Mouse (Mus musculus) heart, adult 11 months (tissue): ENCODE data around the gene 1700016H13Rik.
A peak's percentile ranks its signal among the peaks of the same experiment; 100 is the strongest.

Experiments
- DNase-seq: peaks from one replicate; pipeline ENCODE4 v3.0.0; 2022

The 1700016H13Rik gene

GRCm38 (mm10) chr5:103655346-103656118, at the start of gene 1700016H13Rik:
1700016H13Rik (minus strand) TSS chr5:103656010.
- peak; percentile 98 for DNase-seq

DNA sequence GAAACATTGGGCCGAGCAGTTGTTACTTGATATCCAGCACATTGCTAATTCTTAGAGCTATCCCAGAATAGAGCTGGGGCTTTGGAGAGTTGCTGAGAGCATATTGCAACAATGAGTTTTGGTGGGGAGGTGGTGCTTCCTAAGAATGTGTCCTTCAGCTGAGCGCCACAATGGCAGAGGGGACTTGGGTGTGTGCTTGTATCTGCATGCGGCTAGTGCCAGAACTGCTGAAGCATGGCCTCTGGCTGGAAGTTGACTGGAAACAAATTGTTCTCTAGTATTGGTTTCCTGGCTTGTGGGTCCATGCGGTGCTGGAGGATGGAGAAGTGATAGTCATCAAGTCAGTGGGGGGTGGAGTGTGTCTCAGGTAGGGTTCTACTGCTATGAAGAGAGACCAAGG, 49.5 kb upstream of the 1700016H13Rik start:
- DNase-seq, result no peak

- no peak for DNase-seq
Observed at GRCm38 (mm10) chr5:103702527-103702926, 46.7 kb upstream of the 1700016H13Rik start.

DNA sequence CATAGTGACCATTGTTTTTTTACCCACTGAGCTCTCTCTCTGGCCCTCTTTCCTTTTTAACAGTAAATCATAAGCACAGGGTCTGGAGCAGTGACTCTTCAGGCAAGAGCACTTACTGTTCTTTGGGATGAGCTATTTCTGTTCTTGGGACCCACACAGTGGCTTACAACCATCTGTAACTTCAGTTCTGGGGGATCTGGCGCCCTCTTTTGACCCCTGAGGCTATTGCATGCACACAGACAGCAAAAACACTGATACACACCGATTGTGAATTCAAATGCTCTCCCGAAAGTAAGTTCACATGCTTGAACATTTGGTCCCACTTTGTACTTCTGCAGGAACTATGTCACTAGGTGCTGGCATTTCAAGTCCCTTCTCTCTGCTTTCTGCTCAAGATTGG, 45.7 kb upstream of the 1700016H13Rik start:
- no peak for DNase-seq

DNA sequence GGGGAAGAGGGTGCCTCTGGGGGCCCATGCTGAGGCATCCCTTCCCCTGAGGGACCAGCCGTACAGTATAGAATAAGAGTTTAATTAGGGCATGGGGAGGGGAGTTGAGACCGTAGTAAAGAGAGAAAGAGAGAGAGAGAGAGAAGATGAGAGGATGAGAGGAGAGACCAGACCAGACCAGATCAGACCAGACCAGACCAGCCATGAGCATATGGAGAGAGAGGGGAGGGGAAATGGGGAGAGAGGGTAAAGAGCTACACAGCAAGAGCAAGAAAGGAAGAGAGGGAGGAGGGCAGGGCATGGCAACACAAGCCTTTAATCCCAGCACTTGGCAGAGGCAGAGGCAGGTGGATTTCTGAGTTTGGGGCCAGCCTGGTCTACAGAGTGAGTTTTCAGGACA, 44.9 kb upstream of the 1700016H13Rik start:
- DNase-seq, result no peak

DNA sequence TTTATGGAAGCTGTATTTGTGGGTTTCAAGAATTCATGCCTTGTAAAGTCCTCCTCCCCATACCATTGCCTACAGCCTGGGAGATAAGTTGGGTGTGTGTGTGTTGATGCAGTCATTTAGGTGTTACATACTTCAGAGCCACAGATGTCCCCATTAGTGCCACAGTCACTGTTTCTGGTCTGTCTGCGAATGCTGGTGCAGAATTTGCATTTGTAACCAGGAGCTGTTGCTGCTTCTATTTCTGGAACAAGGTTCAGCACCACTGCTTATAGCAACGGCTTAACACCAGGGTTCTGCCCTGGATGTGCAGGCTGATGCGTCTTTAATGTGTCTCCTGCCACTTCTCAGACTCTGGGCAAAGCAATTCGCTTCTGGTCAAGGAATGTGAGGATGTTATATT, 43.7 kb upstream of the 1700016H13Rik start:
- no peak for DNase-seq

- no peak for DNase-seq
Observed at GRCm38 (mm10) chr5:103698577-103698976, 42.8 kb upstream of the 1700016H13Rik start.

GRCm38 (mm10) chr5:103697875-103698491, 42.2 kb upstream of the 1700016H13Rik start:
- DNase-seq, result peak; percentile 87

DNA sequence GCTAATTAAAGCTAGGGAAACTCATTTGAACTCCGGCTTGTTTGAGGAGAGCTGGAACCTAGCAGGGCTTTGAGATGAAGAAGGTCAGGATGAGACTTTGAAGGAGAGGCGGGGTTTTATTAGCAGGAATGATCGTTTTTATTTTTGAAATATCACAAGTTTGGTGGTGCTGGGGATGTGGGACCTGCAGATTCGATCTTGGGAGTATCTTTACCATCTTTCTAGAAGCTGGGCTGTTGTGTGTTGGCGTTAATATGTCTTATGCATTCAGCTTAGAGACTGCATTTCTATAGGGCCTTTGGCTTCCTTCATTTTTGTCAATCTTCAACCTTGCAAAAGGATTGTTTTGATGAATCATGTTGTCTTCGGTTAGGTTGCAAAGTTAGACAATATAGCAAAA, 38.3 kb upstream of the 1700016H13Rik start:
- DNase-seq, result peak; percentile 84

- peak; percentile 95 for DNase-seq
Observed at GRCm38 (mm10) chr5:103693041-103693641, 37.3 kb upstream of the 1700016H13Rik start.

DNA sequence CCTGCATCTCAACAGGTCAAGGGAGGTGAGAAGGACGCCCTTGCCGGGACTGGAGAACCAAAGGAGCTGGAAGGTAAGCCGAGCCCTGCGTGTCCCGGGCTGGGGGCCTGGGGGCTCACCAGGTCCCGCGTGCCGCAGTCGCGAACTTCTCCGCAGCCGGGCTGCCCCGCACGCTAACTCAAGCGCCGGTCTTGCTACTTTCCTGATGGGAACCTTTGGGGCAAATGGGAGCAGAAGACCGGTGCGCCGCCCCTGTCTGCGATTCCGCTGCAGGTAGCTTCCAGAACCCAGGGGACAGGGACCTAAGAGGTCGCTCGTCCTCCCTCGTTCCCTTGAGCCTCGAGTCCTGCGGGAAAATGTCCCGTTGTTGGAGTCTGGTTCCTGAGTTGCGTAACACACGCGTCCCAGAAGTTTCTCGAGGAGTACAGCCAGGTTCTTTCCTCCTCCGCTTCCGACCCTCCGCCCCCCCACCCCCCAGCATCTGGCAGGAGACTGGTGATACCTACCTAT, 36.8 kb upstream of the 1700016H13Rik start:
- peak; percentile 96 for DNase-seq

- peak; percentile 99 for DNase-seq
Observed at GRCm38 (mm10) chr5:103691624-103692530, 36.1 kb upstream of the 1700016H13Rik start, which contains the start of gene Aff1. Aff1 (plus strand) TSS chr5:103692374.

DNA sequence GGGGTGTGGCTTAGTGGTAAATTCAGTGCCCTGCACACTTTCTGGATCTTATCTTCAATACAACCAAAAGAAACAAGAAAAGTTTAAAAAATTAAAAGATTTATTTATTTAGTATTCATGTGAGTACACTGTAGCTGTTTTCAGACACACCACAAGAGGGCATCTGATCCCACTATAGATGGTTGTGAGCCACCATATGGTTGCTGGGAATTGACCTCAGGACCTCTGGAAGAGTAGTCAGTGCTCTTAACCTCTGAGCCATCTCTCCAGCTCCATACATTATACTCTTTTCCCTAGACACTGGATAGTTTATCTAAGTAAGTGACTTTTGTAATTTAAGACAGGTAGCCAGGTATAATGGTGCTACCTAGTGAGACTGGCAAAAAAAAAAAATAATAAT, 35.4 kb upstream of the 1700016H13Rik start:
- peak; percentile 79 for DNase-seq

- peak; percentile 87 for DNase-seq
Observed at GRCm38 (mm10) chr5:103690190-103690589, 34.4 kb upstream of the 1700016H13Rik start.

GRCm38 (mm10) chr5:103689645-103690044, 33.8 kb upstream of the 1700016H13Rik start:
- peak; percentile 93 for DNase-seq

DNA sequence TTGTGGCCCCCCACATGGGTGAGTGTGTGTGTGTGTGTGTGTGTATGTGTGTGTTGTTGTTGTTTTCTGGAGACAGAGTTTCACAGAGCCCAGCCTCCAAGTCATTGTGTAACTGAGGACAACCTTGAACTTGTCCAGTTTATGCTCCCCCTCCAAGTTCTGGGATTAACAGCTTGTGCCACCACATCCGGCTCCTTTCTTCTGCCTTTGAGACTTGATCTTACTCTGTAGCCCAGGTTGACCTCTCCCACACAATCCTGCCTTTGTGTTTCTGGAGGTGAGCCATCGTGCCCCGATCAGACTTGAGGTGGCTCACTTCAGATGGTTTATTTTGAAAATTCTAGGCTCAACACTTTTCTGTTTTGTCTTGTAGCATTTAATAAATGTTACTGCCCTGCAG, 26.0 kb upstream of the 1700016H13Rik start:
- no peak for DNase-seq

- DNase-seq, result peak; percentile 95
Observed at GRCm38 (mm10) chr5:103680381-103680780, 24.6 kb upstream of the 1700016H13Rik start.

DNA sequence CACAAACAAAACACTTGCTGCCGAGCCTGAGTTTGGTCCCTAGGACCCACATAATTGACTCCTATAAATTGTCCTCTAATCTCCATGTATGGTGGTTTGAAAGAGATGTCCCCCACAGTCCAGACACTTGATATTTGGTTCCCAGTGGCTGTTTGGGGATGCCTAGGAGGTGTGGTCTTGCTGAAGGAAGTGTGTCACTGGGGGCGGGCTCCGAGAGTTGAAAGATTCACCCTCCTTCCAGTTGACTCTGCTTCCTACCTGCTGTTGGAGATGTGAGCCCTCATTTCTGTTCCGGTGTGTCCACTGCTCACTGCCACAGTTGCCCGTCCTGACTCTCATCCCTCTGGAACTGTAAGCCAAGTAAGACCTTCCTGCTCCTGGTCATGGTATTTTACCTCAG, 23.2 kb upstream of the 1700016H13Rik start:
- no peak for DNase-seq

DNA sequence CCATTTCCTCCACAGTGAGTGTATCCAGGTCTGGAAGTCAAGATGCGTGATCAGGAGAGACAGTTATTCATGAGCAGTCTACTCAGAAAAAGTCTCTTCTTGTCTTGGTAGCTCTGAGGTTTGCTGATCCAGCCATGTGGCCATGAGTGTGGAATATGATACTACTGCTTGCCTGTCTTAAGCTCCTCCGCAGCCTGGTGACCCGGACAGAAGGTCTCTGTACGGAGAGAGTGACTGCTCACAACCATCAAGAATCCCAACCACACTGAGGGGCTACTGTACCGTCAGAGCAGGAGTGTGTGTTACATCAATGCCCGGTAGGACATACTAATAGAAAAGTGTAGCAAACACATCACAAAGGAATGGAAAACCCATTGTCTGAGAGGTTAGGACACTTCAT, 22.1 kb upstream of the 1700016H13Rik start:
- DNase-seq, result no peak

DNA sequence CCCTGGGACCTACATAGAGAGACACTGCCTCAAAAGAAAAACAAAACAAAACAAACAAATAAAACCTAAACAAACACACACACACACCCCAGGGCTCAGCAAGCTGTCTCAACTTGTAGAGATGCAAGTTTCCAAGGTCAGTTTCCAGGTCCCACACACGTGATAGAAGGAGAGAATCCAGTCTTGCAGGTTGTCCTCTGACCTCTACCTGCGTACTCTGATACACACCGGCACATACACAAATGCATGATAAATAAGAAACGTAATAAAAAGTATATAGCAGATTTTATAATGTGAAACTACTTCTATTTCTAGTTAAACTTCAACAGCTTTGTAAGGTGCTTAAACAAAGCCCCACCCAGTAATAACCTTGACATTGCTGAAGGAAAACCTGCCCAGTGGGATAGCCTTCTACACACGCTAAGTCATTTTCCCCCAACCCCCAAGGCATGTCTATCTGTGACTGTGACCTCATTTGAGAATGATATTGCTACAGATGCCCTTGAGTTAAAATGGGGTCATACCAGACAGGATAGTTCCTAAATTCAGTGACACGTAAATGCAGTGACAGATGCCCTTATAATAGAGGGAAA, 20.6 kb upstream of the 1700016H13Rik start:
- no peak for DNase-seq

GRCm38 (mm10) chr5:103674482-103674881, 18.7 kb upstream of the 1700016H13Rik start:
- DNase-seq, result no peak

- DNase-seq, result no peak
Observed at GRCm38 (mm10) chr5:103673611-103674010, 17.8 kb upstream of the 1700016H13Rik start.
